Mouse (Mus musculus) spleen, postnatal 10 days (tissue): ENCODE data around the gene Insig2.

Experiments used
- DNase-seq, 2 experiments: peaks; one replicate each; pipeline ENCODE4 v3.0.0; 2021 to 2022; ENCODE audit warnings: low spot score in 2 of 2

Insig2 gene

GRCm38 (mm10) chr1:121326591-121327343 is 5.6 kb downstream of the Insig2 start:
- no peak for DNase-seq

- no peak for DNase-seq
Observed at GRCm38 (mm10) chr1:121323501-121323900, 8.9 kb downstream of the Insig2 start.

- no peak for DNase-seq
Observed at GRCm38 (mm10) chr1:121314766-121315428, 17.5 kb downstream of the Insig2 start.

GRCm38 (mm10) chr1:121313181-121313580 is 19.2 kb downstream of the Insig2 start:
- no peak for DNase-seq

- DNase-seq = no peak
Observed at GRCm38 (mm10) chr1:121312326-121312725, 20.1 kb downstream of the Insig2 start.

GRCm38 (mm10) chr1:121296717-121297255 is 35.6 kb downstream of the Insig2 start:
- DNase-seq = no peak

- no peak for DNase-seq
Observed at GRCm38 (mm10) chr1:121293571-121293970, 38.8 kb downstream of the Insig2 start.

GRCm38 (mm10) chr1:121290841-121291240 is 41.5 kb downstream of the Insig2 start:
- no peak for DNase-seq

GRCm38 (mm10) chr1:121290340-121290739 is 42.0 kb downstream of the Insig2 start:
- no peak for DNase-seq

GRCm38 (mm10) chr1:121284197-121284596 is 48.2 kb downstream of the Insig2 start:
- DNase-seq = no peak

- DNase-seq = no peak
Observed at GRCm38 (mm10) chr1:121280501-121280900, 51.9 kb downstream of the Insig2 start.

- DNase-seq = no peak
Observed at GRCm38 (mm10) chr1:121278370-121278769, 54.0 kb downstream of the Insig2 start.

GRCm38 (mm10) chr1:121277466-121277865 is 54.9 kb downstream of the Insig2 start:
- DNase-seq = no peak

- DNase-seq = no peak
Observed at GRCm38 (mm10) chr1:121275961-121276506, 56.4 kb downstream of the Insig2 start.

- DNase-seq = no peak
Observed at GRCm38 (mm10) chr1:121260171-121260741, 72.1 kb downstream of the Insig2 start.
